Mouse (Mus musculus) limb, embryonic 12.5 days (tissue): ENCODE data around the gene RPS10-NUDT3. TPM values are rescaled to one million over a fixed set of nuclear protein-coding genes. Genes with fewer than 3 reads are reported as not detected.

Source experiments
- ATAC-seq: fragments of 200-750 bp; cut with Nextera tagmentation; 2 replicates; pipeline ENCODE4 v1.8.0; 2017; ENCODE audit warnings: low read depth, moderate TSS enrichment; ENCODE audit not compliant: insufficient number of reproducible peaks, insufficient read depth, low FRiP score, low TSS enrichment
- H3K27ac ChIP-seq: fragments of 300-500 bp; sonication (generic); 2 replicates; pipeline ENCODE4 v1.5.1; 2016; ENCODE audit warnings: mild to moderate bottlenecking, moderate library complexity
- H3K27me3 ChIP-seq: fragments of 300-500 bp; sonication (generic); 2 replicates; pipeline ENCODE4 v1.6.1; 2016; ENCODE audit warnings: mild to moderate bottlenecking, moderate library complexity
- H3K36me3 ChIP-seq: fragments of 300-500 bp; sonication (generic); 2 replicates; pipeline ENCODE4 v1.6.1; 2016; ENCODE audit warnings: mild to moderate bottlenecking, moderate library complexity
- H3K4me1 ChIP-seq: fragments of 300-500 bp; sonication (generic); replicated peaks from 2 replicates; pipeline ENCODE4 v1.6.1; 2016
- H3K4me2 ChIP-seq: fragments of 300-500 bp; sonication (generic); 2 replicates; pipeline ENCODE4 v1.6.1; 2016; ENCODE audit warnings: mild to moderate bottlenecking, moderate library complexity
- H3K4me3 ChIP-seq: fragments of 300-500 bp; sonication (generic); replicated peaks from 2 replicates; pipeline ENCODE4 v1.5.1; 2016; ENCODE audit warnings: mild to moderate bottlenecking
- H3K9ac ChIP-seq: fragments of 300-500 bp; sonication (generic); replicated peaks from 2 replicates; pipeline ENCODE4 v1.6.1; 2016; ENCODE audit warnings: mild to moderate bottlenecking, moderate library complexity
- H3K9me3 ChIP-seq: fragments of 300-500 bp; sonication (generic); 2 replicates; pipeline ENCODE4 v1.6.1; 2016; ENCODE audit warnings: mild to moderate bottlenecking, moderate library complexity
- WGBS: fragments of 180-500 bp; shearing (Covaris S2); methylation state at CpG from one replicate; pipeline ENCODE4 v1.1.7; 2016; 5-methylcytosine and 5-hydroxymethylcytosine counted together
- polyA plus RNA-seq: library from polyadenylated mRNA; unstranded; fragments of >200 nt; fragmentation: Nextera tagmentation; extraction: Ambion mirVana; gene quantifications from 2 replicates; pipeline ENCODE4 v1.2.1, GENCODE M21; 2016

RPS10-NUDT3 gene
- polyA plus RNA-seq, 1 experiment from 2014 or later = not detected

- Histone ChIP-seq H3K9ac (no peak overlapping the region), H3K4me1 (peaks cover 27% of the 10 kb centered on the region), H3K27ac (no peak overlapping the region), H3K4me3 (no peak overlapping the region), H3K9me3 (no peaks in the 10 kb centered on the region), H3K27me3 (no peaks in the 10 kb centered on the region), H3K36me3 (no peaks in the 10 kb centered on the region), H3K4me2 (no peak overlapping the region)
- 71% methylated on average over 7 of the region's 7 CpGs for WGBS
- ATAC-seq = no peak
Observed at GRCm38 (mm10) chr17:27546574-27547085, 88.4 kb downstream of the RPS10-NUDT3 start.

GRCm38 (mm10) chr17:27545991-27546390 lies 89.0 kb downstream of the RPS10-NUDT3 start:
- H3K4me1 ChIP-seq = peaks cover 27% of the 10 kb centered on the region
- 42% methylated on average over 12 of the region's 12 CpGs for WGBS
- no peak overlapping the region for H3K4me2 ChIP-seq
- no peak overlapping the region for H3K9ac ChIP-seq
- no peaks in the 10 kb centered on the region for H3K27me3 ChIP-seq
- ATAC-seq = no peak
- no peak overlapping the region for H3K4me3 ChIP-seq
- H3K27ac ChIP-seq = no peak overlapping the region
- no peaks in the 10 kb centered on the region for H3K9me3 ChIP-seq
- no peaks in the 10 kb centered on the region for H3K36me3 ChIP-seq

GRCm38 (mm10) chr17:27544551-27544950 lies 90.5 kb downstream of the RPS10-NUDT3 start:
- 91% methylated on average over 11 of the region's 11 CpGs for WGBS
- Histone ChIP-seq H3K27ac (no peak overlapping the region), H3K36me3 (no peaks in the 10 kb centered on the region), H3K9me3 (no peaks in the 10 kb centered on the region), H3K9ac (no peak overlapping the region), H3K4me3 (no peak overlapping the region), H3K4me2 (no peak overlapping the region), H3K4me1 (peaks cover 22% of the 10 kb centered on the region), H3K27me3 (no peaks in the 10 kb centered on the region)
- ATAC-seq = no peak

GRCm38 (mm10) chr17:27541984-27542383 lies 93.0 kb downstream of the RPS10-NUDT3 start:
- H3K9me3 ChIP-seq = no peaks in the 10 kb centered on the region
- WGBS = 75% methylated on average over 3 of the region's 3 CpGs
- peaks cover 10% of the 10 kb centered on the region; the same call in 1 of the 2 replicates for H3K4me1 ChIP-seq
- H3K36me3 ChIP-seq = no peaks in the 10 kb centered on the region
- no peak overlapping the region for H3K9ac ChIP-seq
- H3K4me3 ChIP-seq = no peak overlapping the region
- ATAC-seq = no peak
- no peak overlapping the region for H3K27ac ChIP-seq
- no peak overlapping the region for H3K4me2 ChIP-seq
- H3K27me3 ChIP-seq = no peaks in the 10 kb centered on the region

- ATAC-seq = no peak
- no peaks in the 10 kb centered on the region for H3K36me3 ChIP-seq
- H3K27me3 ChIP-seq = no peaks in the 10 kb centered on the region
- H3K4me2 ChIP-seq = no peak overlapping the region
- H3K4me1 ChIP-seq = peaks cover 4% of the 10 kb centered on the region; the same call in 1 of the 2 replicates
- no peak overlapping the region for H3K4me3 ChIP-seq
- H3K9ac ChIP-seq = no peak overlapping the region
- H3K27ac ChIP-seq = no peak overlapping the region
- no peaks in the 10 kb centered on the region for H3K9me3 ChIP-seq
- WGBS = 66% methylated on average over 2 of the region's 2 CpGs
Observed at GRCm38 (mm10) chr17:27541261-27541660, 93.8 kb downstream of the RPS10-NUDT3 start.

- Histone ChIP-seq H3K4me1 (0 out of 2 replicates have a peak, but pooled peaks cover 4% of the 10 kb centered on the region), H3K9me3 (no peaks in the 10 kb centered on the region), H3K9ac (no peak overlapping the region), H3K4me2 (peak overlapping the region; percentile 13; the same call in 1 of the 2 replicates), H3K27me3 (no peaks in the 10 kb centered on the region), H3K27ac (no peak overlapping the region), H3K36me3 (no peaks in the 10 kb centered on the region), H3K4me3 (no peak overlapping the region)
- 4% methylated on average over 10 of the region's 10 CpGs for WGBS
- peak; percentile 44; the same call in 1 of the 2 replicates for ATAC-seq
Observed at GRCm38 (mm10) chr17:27534718-27535117, 100.3 kb downstream of the RPS10-NUDT3 start.

GRCm38 (mm10) chr17:27533354-27533753 lies 101.7 kb downstream of the RPS10-NUDT3 start:
- no peak overlapping the region for H3K27ac ChIP-seq
- no peak for ATAC-seq
- no peaks in the 10 kb centered on the region for H3K27me3 ChIP-seq
- H3K9ac ChIP-seq = no peak overlapping the region
- no peaks in the 10 kb centered on the region for H3K9me3 ChIP-seq
- 0 out of 2 replicates have a peak, but pooled peaks cover 4% of the 10 kb centered on the region for H3K4me1 ChIP-seq
- H3K4me2 ChIP-seq = no peak overlapping the region
- no peak overlapping the region for H3K4me3 ChIP-seq
- WGBS = 88% methylated on average over 3 of the region's 3 CpGs
- no peaks in the 10 kb centered on the region for H3K36me3 ChIP-seq

- Histone ChIP-seq H3K4me3 (no peak overlapping the region), H3K4me2 (no peak overlapping the region), H3K36me3 (no peaks in the 10 kb centered on the region), H3K9me3 (no peaks in the 10 kb centered on the region), H3K27me3 (no peaks in the 10 kb centered on the region), H3K9ac (no peak overlapping the region), H3K27ac (no peak overlapping the region), H3K4me1 (0 out of 2 replicates have a peak, but pooled peaks cover 4% of the 10 kb centered on the region)
- WGBS = 89% methylated on average over 8 of the region's 8 CpGs
- no peak for ATAC-seq
Observed at GRCm38 (mm10) chr17:27532095-27532494, 102.9 kb downstream of the RPS10-NUDT3 start.

Other genes starting within 250 kb of the RPS10-NUDT3 start
- 0.58 and 0.59 TPM in 2 replicates for gene Grm4, start 113.8 kb downstream of the RPS10-NUDT3 start, polyA plus RNA-seq
- gene Hmga1, start 78.7 kb downstream of the RPS10-NUDT3 start, polyA plus RNA-seq = 324 and 334 TPM in 2 replicates
- 14.9 and 16.6 TPM in 2 replicates for gene AI413582, start 69.5 kb downstream of the RPS10-NUDT3 start, polyA plus RNA-seq
- gene Nudt3, start 11.7 kb downstream of the RPS10-NUDT3 start, polyA plus RNA-seq = 120 and 126 TPM in 2 replicates
- gene Rps10, start 1.4 kb upstream of the RPS10-NUDT3 start, polyA plus RNA-seq = 963 and 987 TPM in 2 replicates
- gene Pacsin1, start 20.3 kb upstream of the RPS10-NUDT3 start, polyA plus RNA-seq = 4.3 and 5.0 TPM in 2 replicates
- 0.21 and 0.36 TPM in 2 replicates for gene Spdef, start 93.7 kb upstream of the RPS10-NUDT3 start, polyA plus RNA-seq
- gene D17Wsu92e, start 185.4 kb upstream of the RPS10-NUDT3 start, polyA plus RNA-seq = 18.2 and 18.6 TPM in 2 replicates
- gene Snrpc, start 202.9 kb upstream of the RPS10-NUDT3 start, polyA plus RNA-seq = 364 and 379 TPM in 2 replicates
- gene Uhrf1bp1, start 221.2 kb upstream of the RPS10-NUDT3 start, polyA plus RNA-seq = 9.3 and 10.3 TPM in 2 replicates